Mouse (Mus musculus): ENCODE data around the gene Rcor3. TPM values are rescaled to one million over a fixed set of nuclear protein-coding genes. Genes with fewer than 3 reads are reported as not detected.

Rcor3 gene
- polyA plus RNA-seq (2017; shearing (Covaris generic)) = 22.4 TPM

GRCm38 (mm10) chr1:192137926-192138910, at the start of gene Rcor3:
Gene Rcor3, minus strand, starts transcription at chr1:192138062.

GRCm38 (mm10) chr1:192091806-192092772, 45.8 kb downstream of the Rcor3 start, which contains the start of gene Traf5:
Gene Traf5, minus strand, starts transcription at chr1:192092559.

Other genes starting within 250 kb of the Rcor3 start
- 0.39 TPM for gene Slc30a1, start 231.3 kb downstream of the Rcor3 start, polyA plus RNA-seq (2017; shearing (Covaris generic))
- 1.2 TPM for gene Rd3, start 160.7 kb downstream of the Rcor3 start, polyA plus RNA-seq (2017; shearing (Covaris generic))
- gene Traf5, start 45.5 kb downstream of the Rcor3 start, polyA plus RNA-seq (2017; shearing (Covaris generic)) = 169 TPM
- gene Kcnh1, start 52.7 kb upstream of the Rcor3 start, polyA plus RNA-seq (2017; shearing (Covaris generic)) = not detected

Data from activated CD4-positive, CD25-positive, alpha-beta regulatory T cell, adult 9 weeks (primary cell).